Mouse (Mus musculus): ENCODE data around the gene Flcn. TPM values are rescaled to one million over a fixed set of nuclear protein-coding genes. Genes with fewer than 3 reads are reported as not detected.

Flcn gene
- polyA plus RNA-seq, 1 experiment from 2014 or later = 32.2 TPM

DNA sequence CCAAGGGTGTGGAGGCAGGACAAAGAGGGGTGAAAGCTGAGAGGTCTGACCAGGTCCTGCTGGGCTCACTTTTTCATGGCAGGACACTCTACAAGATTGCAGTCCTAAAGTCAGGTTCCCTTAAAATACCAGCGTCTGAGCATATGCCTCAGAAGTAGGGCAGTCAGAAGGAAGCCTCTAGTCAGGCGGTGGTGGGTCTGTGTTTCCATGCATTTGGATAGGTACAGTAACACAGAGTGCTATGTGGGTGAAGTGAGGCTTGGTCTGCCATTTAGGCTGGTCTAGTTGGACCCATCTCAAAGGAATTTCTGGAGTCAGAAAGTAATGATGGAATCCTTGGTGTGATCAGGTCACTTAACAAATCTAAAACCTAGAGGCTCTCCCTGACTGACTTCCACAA, 40.5 kb downstream of the Flcn start:
- Histone ChIP-seq H3K27ac (replicated peaks; ENCODE audit: low read depth, low read length) (no peak overlapping the region), H3K9ac (ENCODE audit: low read depth, low read length) (no peak overlapping the region), H3K9me3 (ENCODE audit: control insufficient read depth, low read length) (no peaks in the 10 kb centered on the region), H3K4me1 (ENCODE audit: control insufficient read depth, insufficient read depth, low read length) (no peaks in the 10 kb centered on the region), H3K27me3 (replicated peaks; ENCODE audit: control insufficient read depth, insufficient read depth, low read length) (no peaks in the 10 kb centered on the region), H3K4me2 (ENCODE audit: low read depth, low read length) (no peak overlapping the region), H3K36me3 (ENCODE audit: control insufficient read depth, insufficient read depth, low read length) (peaks cover 98% of the 10 kb centered on the region), H3K4me3 (ENCODE audit: low read depth, low read length) (no peak overlapping the region)
- DNase-seq (ENCODE audit: low spot score) (no peak), ATAC-seq (ENCODE audit: low read depth) (no peak)
- WGBS = 90% methylated on average over 2 of the region's 2 CpGs

DNA sequence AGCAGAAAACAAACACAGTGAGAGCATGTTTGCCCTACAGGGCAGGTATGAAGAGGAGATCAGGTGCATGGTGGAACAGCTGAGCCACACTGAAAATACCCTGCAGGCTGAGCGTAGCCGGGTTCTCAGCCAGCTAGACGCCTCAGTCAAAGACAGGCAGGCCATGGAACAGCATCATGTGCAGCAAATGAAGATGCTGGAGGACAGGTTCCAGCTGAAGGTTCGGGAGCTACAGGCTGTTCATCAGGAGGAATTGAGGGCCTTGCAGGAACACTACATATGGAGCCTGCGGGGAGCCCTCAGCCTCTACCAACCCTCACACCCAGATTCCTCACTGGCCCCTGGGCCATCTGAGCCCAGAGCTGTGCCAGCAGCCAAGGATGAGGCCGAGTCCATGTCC, 49.0 kb downstream of the Flcn start:
- Histone ChIP-seq H3K4me3 (ENCODE audit: low read depth, low read length) (no peak overlapping the region), H3K4me2 (ENCODE audit: low read depth, low read length) (no peak overlapping the region), H3K36me3 (ENCODE audit: control insufficient read depth, insufficient read depth, low read length) (peaks cover 93% of the 10 kb centered on the region), H3K9me3 (ENCODE audit: control insufficient read depth, low read length) (no peaks in the 10 kb centered on the region), H3K9ac (ENCODE audit: low read depth, low read length) (no peak overlapping the region), H3K27ac (replicated peaks; ENCODE audit: low read depth, low read length) (no peak overlapping the region), H3K27me3 (replicated peaks; ENCODE audit: control insufficient read depth, insufficient read depth, low read length) (no peaks in the 10 kb centered on the region), H3K4me1 (ENCODE audit: control insufficient read depth, insufficient read depth, low read length) (no peaks in the 10 kb centered on the region)
- WGBS = 97% methylated on average over 6 of the region's 6 CpGs
- ATAC-seq (ENCODE audit: low read depth) (no peak), DNase-seq (ENCODE audit: low spot score) (no peak)

DNA sequence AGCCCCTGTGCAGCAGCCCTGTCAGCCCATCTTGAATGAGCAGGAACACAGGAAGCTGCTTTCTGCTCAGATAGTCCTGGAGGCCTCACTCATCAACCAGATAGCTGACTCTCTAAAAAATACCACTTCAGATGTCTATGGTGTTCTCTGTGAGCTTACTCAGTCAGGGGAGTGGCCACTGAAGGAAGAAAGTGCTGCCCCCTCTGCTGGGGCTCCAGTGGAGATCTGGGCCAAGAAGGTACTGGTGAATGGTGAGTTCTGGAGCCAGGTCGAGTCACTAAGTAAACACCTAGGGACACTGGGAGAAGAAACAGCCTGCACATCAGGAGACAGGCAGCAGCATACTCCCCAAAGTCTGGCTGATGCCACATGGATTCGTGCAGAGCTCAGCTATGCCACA, 50.2 kb downstream of the Flcn start:
- H3K4me2 ChIP-seq (ENCODE audit: low read depth, low read length) = no peak overlapping the region
- H3K9ac ChIP-seq (ENCODE audit: low read depth, low read length) = no peak overlapping the region
- no peak for DNase-seq (ENCODE audit: low spot score)
- no peak overlapping the region for H3K27ac ChIP-seq (replicated peaks; ENCODE audit: low read depth, low read length)
- 0 out of 2 replicates have a peak, but pooled peaks have one; percentile 9 for ATAC-seq (ENCODE audit: low read depth)
- no peaks in the 10 kb centered on the region for H3K27me3 ChIP-seq (replicated peaks; ENCODE audit: control insufficient read depth, insufficient read depth, low read length)
- no peak overlapping the region for H3K4me3 ChIP-seq (ENCODE audit: low read depth, low read length)
- 76% methylated on average over 2 of the region's 2 CpGs for WGBS
- H3K9me3 ChIP-seq (ENCODE audit: control insufficient read depth, low read length) = no peaks in the 10 kb centered on the region
- no peaks in the 10 kb centered on the region for H3K4me1 ChIP-seq (ENCODE audit: control insufficient read depth, insufficient read depth, low read length)
- peaks cover 93% of the 10 kb centered on the region for H3K36me3 ChIP-seq (ENCODE audit: control insufficient read depth, insufficient read depth, low read length)

DNA sequence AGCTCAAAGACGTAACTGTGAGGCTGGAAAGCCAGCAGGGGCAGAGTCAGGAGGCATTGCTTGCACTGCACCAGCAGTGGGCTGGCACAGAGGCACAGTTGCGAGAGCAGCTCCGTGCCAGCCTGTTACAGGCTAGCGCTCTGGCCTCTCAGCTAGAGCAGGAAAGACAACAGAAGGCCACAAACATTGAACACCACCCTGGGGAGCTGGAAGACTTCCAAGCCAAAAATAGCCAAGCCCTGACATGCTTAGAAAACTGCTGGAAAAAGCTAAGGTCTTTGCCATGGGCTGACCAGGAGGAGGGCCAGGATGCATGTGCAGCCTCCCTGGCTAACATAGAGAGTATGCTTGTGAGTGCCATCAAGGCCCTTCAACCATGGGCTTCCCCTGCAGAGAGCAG, 50.6 kb downstream of the Flcn start:
- no peak overlapping the region for H3K4me2 ChIP-seq (ENCODE audit: low read depth, low read length)
- 91% methylated on average over 4 of the region's 4 CpGs for WGBS
- H3K27me3 ChIP-seq (replicated peaks; ENCODE audit: control insufficient read depth, insufficient read depth, low read length) = no peaks in the 10 kb centered on the region
- no peaks in the 10 kb centered on the region for H3K9me3 ChIP-seq (ENCODE audit: control insufficient read depth, low read length)
- H3K4me1 ChIP-seq (ENCODE audit: control insufficient read depth, insufficient read depth, low read length) = no peaks in the 10 kb centered on the region
- ATAC-seq (ENCODE audit: low read depth) = peak; percentile 53
- H3K36me3 ChIP-seq (ENCODE audit: control insufficient read depth, insufficient read depth, low read length) = peaks cover 92% of the 10 kb centered on the region
- no peak overlapping the region for H3K27ac ChIP-seq (replicated peaks; ENCODE audit: low read depth, low read length)
- H3K4me3 ChIP-seq (ENCODE audit: low read depth, low read length) = no peak overlapping the region
- peak; percentile 17 for DNase-seq (ENCODE audit: low spot score)
- H3K9ac ChIP-seq (ENCODE audit: low read depth, low read length) = no peak overlapping the region

DNA sequence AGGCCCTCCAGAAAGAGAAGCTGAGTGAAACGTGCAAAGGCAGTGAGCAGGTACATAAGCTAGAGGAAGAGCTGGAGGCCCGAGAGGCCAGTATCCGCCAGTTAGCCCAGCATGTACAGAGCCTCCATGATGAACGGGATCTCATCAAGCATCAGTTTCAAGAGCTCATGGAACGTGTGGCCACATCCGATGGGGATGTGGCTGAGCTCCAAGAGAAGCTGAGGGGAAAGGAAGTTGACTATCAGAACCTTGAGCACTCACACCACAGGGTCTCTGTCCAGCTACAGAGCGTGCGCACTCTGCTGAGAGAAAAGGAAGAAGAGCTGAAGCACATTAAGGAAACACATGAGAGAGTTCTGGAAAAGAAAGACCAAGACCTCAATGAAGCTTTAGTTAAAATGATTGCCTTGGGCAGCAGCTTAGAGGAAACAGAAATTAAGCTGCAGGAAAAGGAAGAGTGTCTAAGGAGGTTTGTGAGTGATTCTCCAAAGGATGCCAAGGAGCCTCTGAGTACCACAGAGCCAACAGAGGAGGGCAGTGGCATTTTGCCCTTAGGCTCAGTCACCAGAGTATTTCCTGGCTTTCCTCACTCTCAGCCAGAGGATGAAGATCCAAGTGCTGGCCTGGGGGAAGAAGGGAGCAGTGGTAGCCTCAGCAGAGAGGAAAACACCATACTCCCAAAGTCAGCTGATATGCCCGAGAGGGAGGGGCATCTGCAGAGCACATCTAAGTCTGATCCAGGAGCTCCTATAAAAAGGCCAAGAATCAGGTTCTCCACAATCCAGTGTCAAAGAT, 51.4 kb downstream of the Flcn start:
- ATAC-seq (ENCODE audit: low read depth) = no peak
- WGBS = 93% methylated on average over 9 of the region's 9 CpGs
- H3K9ac ChIP-seq (ENCODE audit: low read depth, low read length) = 0 out of 2 replicates have a peak overlapping the region, but pooled peaks have one; percentile 25
- no peak overlapping the region for H3K4me2 ChIP-seq (ENCODE audit: low read depth, low read length)
- H3K36me3 ChIP-seq (ENCODE audit: control insufficient read depth, insufficient read depth, low read length) = peaks cover 92% of the 10 kb centered on the region
- DNase-seq (ENCODE audit: low spot score) = no peak
- H3K27me3 ChIP-seq (replicated peaks; ENCODE audit: control insufficient read depth, insufficient read depth, low read length) = no peaks in the 10 kb centered on the region
- no peaks in the 10 kb centered on the region for H3K9me3 ChIP-seq (ENCODE audit: control insufficient read depth, low read length)
- H3K4me3 ChIP-seq (ENCODE audit: low read depth, low read length) = no peak overlapping the region
- no peak overlapping the region for H3K27ac ChIP-seq (replicated peaks; ENCODE audit: low read depth, low read length)
- no peaks in the 10 kb centered on the region for H3K4me1 ChIP-seq (ENCODE audit: control insufficient read depth, insufficient read depth, low read length)

DNA sequence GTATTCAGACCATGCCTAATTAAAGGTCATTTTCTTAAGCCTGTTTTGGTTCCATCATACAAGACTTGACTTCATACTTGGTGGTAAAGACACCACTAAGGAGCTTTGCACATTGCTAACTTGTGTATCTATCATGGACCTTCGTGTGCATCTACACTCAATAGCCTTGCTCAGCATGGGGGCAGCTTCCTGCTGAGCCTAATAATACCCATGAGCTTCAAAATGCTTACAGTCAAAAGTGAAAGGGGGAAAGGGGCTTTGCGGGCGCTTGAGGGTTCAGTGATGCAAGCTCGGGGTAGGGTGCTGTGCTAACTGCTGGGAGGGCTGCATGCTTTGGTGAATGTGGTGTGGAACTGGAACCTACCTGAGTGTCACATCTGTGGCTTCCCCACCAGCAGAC, 53.5 kb downstream of the Flcn start:
- Histone ChIP-seq H3K4me2 (ENCODE audit: low read depth, low read length) (no peak overlapping the region), H3K4me3 (ENCODE audit: low read depth, low read length) (no peak overlapping the region), H3K27ac (replicated peaks; ENCODE audit: low read depth, low read length) (no peak overlapping the region), H3K27me3 (replicated peaks; ENCODE audit: control insufficient read depth, insufficient read depth, low read length) (no peaks in the 10 kb centered on the region), H3K9me3 (ENCODE audit: control insufficient read depth, low read length) (no peaks in the 10 kb centered on the region), H3K9ac (ENCODE audit: low read depth, low read length) (no peak overlapping the region), H3K4me1 (ENCODE audit: control insufficient read depth, insufficient read depth, low read length) (no peaks in the 10 kb centered on the region), H3K36me3 (ENCODE audit: control insufficient read depth, insufficient read depth, low read length) (peaks cover 97% of the 10 kb centered on the region)
- 79% methylated on average over 4 of the region's 4 CpGs for WGBS
- no peak for ATAC-seq (ENCODE audit: low read depth)
- no peak for DNase-seq (ENCODE audit: low spot score)

DNA sequence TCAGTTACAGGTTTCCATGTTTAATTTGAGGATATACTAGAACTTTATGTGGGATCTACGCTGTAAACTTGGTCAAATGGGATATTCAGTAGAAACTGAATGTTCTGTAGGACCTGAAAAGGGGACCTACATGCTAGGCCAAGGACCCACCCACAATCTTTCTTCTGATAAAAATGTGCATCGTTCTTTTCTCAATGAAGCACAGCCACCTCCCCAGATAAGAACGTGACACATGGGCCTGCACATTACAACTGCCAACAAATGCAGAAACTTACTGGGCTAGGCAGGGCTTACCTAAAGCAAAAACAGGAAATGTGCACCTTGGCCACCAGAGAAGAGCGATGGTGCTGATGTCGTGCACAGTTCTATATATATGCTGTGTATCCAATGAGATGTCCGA, 55.3 kb downstream of the Flcn start:
- Histone ChIP-seq H3K36me3 (ENCODE audit: control insufficient read depth, insufficient read depth, low read length) (peaks cover 92% of the 10 kb centered on the region), H3K27me3 (replicated peaks; ENCODE audit: control insufficient read depth, insufficient read depth, low read length) (no peaks in the 10 kb centered on the region), H3K9me3 (ENCODE audit: control insufficient read depth, low read length) (no peaks in the 10 kb centered on the region), H3K9ac (ENCODE audit: low read depth, low read length) (no peak overlapping the region), H3K4me3 (ENCODE audit: low read depth, low read length) (no peak overlapping the region), H3K4me2 (ENCODE audit: low read depth, low read length) (no peak overlapping the region), H3K27ac (replicated peaks; ENCODE audit: low read depth, low read length) (no peak overlapping the region), H3K4me1 (ENCODE audit: control insufficient read depth, insufficient read depth, low read length) (no peaks in the 10 kb centered on the region)
- WGBS = 91% methylated on average over 6 of the region's 6 CpGs
- no peak for DNase-seq (ENCODE audit: low spot score)
- ATAC-seq (ENCODE audit: low read depth) = no peak

DNA sequence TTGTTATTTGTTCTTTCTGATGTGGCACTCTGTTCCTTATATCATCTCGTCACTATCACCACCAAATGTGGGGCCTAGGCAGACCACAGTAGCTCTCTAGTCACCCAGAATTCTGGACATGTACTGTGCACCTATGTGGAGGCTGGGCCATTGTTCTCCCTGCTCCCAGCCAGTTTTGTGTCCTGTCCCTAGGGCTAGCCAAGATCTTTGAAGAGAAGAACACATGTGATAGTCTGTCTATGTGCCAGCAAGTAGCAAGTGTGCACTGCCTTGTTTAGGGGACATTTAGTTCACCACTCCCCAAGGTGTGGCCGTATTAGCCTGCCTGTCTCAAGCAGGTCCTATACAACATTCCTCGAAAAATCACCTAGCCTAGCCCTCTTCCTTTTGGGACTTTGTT, 60.8 kb downstream of the Flcn start:
- Histone ChIP-seq H3K27me3 (replicated peaks; ENCODE audit: control insufficient read depth, insufficient read depth, low read length) (no peaks in the 10 kb centered on the region), H3K4me1 (ENCODE audit: control insufficient read depth, insufficient read depth, low read length) (no peaks in the 10 kb centered on the region), H3K4me2 (ENCODE audit: low read depth, low read length) (no peak overlapping the region), H3K36me3 (ENCODE audit: control insufficient read depth, insufficient read depth, low read length) (peaks cover 79% of the 10 kb centered on the region), H3K4me3 (ENCODE audit: low read depth, low read length) (no peak overlapping the region), H3K27ac (replicated peaks; ENCODE audit: low read depth, low read length) (no peak overlapping the region), H3K9ac (ENCODE audit: low read depth, low read length) (no peak overlapping the region), H3K9me3 (ENCODE audit: control insufficient read depth, low read length) (no peaks in the 10 kb centered on the region)
- 87% methylated on average over 3 of the region's 3 CpGs for WGBS
- ATAC-seq (ENCODE audit: low read depth) (no peak), DNase-seq (ENCODE audit: low spot score) (no peak)

DNA sequence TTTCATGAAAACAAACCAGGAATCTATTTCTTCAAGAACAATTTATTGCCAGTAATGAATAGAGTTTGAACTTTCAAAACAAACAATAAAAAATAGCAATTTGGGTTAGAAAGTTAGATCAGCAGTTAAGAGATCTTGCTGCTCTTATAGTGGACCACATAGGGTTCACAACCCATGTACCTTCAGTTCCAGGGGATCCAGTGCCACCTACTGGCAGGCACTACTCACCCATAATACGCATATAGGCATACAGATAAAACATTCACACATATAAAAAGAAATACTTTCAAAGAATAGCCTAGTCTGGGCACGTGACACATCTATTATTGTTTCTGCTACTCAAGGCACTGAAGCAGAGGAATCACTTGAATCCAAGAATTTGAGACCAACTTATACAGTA, 63.2 kb downstream of the Flcn start:
- peak; percentile 53 for DNase-seq (ENCODE audit: low spot score)
- 88% methylated on average over 2 of the region's 2 CpGs for WGBS
- ATAC-seq (ENCODE audit: low read depth) = no peak

More for the DNA sequence above, 63.2 kb downstream of the Flcn start:
- no peaks in the 10 kb centered on the region for H3K9me3 ChIP-seq (ENCODE audit: control insufficient read depth, low read length)
- H3K27ac ChIP-seq (replicated peaks; ENCODE audit: low read depth, low read length) = no peak overlapping the region
- no peak overlapping the region for H3K9ac ChIP-seq (ENCODE audit: low read depth, low read length)
- no peaks in the 10 kb centered on the region for H3K4me1 ChIP-seq (ENCODE audit: control insufficient read depth, insufficient read depth, low read length)
- no peaks in the 10 kb centered on the region for H3K27me3 ChIP-seq (replicated peaks; ENCODE audit: control insufficient read depth, insufficient read depth, low read length)
- H3K4me2 ChIP-seq (ENCODE audit: low read depth, low read length) = no peak overlapping the region
- peaks cover 78% of the 10 kb centered on the region for H3K36me3 ChIP-seq (ENCODE audit: control insufficient read depth, insufficient read depth, low read length)
- no peak overlapping the region for H3K4me3 ChIP-seq (ENCODE audit: low read depth, low read length)

All from embryonic facial prominence, embryonic 14.5 days (tissue).